ENCODE assay signal across 23 mouse cellular contexts in the genomic region with DNA sequence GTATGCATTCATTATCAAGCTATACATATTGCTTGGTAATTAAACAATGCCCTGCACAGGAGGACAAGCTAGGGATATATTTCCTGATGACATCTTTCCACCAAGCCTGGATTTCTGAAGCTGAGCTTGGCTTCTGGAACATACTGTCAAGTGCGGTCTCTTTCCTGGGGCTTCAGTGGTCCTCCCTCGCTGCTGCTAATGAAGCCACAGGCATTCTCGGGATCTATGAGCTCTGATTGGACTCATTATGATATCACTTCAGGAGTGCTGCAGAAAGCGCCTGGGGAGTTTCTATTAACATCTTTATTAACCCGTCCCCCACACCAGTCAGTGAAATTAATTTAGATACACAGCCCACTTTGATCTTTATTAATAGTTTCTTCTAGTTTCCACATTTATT.
A peak's percentile ranks its signal among the peaks of the same experiment; 100 is the strongest.
DNase-seq lines count a peak whose midpoint lies in the region; ATAC-seq and TF ChIP-seq lines count a peak whose summit lies in the region.
"Had no signal": no experiment of that assay in that cellular context is flagged by ENCODE, and none has a peak within 500 bp of the region (broad histone marks: within the 10 kb centered on the region; RNA-seq: fewer than 3 reads in every experiment).

No protein-coding gene starts in this region.

- H3K4me2 ChIP-seq in heart, embryonic 11.5 days: no peak overlapping the region
- H3K4me2 ChIP-seq in midbrain, embryonic 11.5 days: no peak overlapping the region
- H3K4me2 ChIP-seq in midbrain, embryonic 16.5 days (ENCODE audit: low read length): no peak overlapping the region
- H3K4me2 ChIP-seq in neural tube, embryonic 13.5 days: no peak overlapping the region
- no peak overlapping the region for H3K4me2 ChIP-seq in neural tube, embryonic 15.5 days
- H3K4me2 ChIP-seq: embryonic facial prominence, embryonic 13.5 days; embryonic facial prominence, embryonic 15.5 days; forebrain, embryonic 12.5 days; forebrain, embryonic 15.5 days had no signal

- 65% methylated on average over 5 of the region's 5 CpGs for WGBS in heart, embryonic 11.5 days (ENCODE audit: insufficient replicate concordance)
- 67% methylated on average over 5 of the region's 5 CpGs for WGBS in midbrain, embryonic 11.5 days
- WGBS in midbrain, embryonic 16.5 days: 39% methylated on average over 5 of the region's 5 CpGs
- WGBS in neural tube, embryonic 13.5 days: 47% methylated on average over 5 of the region's 5 CpGs
- 44% methylated on average over 5 of the region's 5 CpGs for WGBS in neural tube, embryonic 15.5 days

- peaks cover 12% of the 10 kb centered on the region for H3K4me1 ChIP-seq in heart, embryonic 11.5 days (ENCODE audit: control insufficient read depth, insufficient read depth, low read length)
- H3K4me1 ChIP-seq in midbrain, embryonic 11.5 days (ENCODE audit: control insufficient read depth, insufficient read depth, low read length): peaks cover 19% of the 10 kb centered on the region
- H3K4me1 ChIP-seq in midbrain, embryonic 16.5 days (ENCODE audit: control insufficient read depth, insufficient read depth, low read length): peaks cover 22% of the 10 kb centered on the region
- H3K4me1 ChIP-seq in neural tube, embryonic 13.5 days (replicated peaks): peaks cover 52% of the 10 kb centered on the region
- H3K4me1 ChIP-seq in neural tube, embryonic 15.5 days: peaks cover 34% of the 10 kb centered on the region

- no peaks in the 10 kb centered on the region for H3K9me3 ChIP-seq in heart, embryonic 11.5 days (replicated peaks; ENCODE audit: control insufficient read depth, low read length)
- no peaks in the 10 kb centered on the region for H3K9me3 ChIP-seq in midbrain, embryonic 11.5 days (ENCODE audit: control insufficient read depth, low read length)
- no peaks in the 10 kb centered on the region for H3K9me3 ChIP-seq in midbrain, embryonic 16.5 days (replicated peaks; ENCODE audit: control insufficient read depth, low read length, poor library complexity, severe bottlenecking)
- H3K9me3 ChIP-seq in neural tube, embryonic 13.5 days: no peaks in the 10 kb centered on the region
- no peaks in the 10 kb centered on the region for H3K9me3 ChIP-seq in neural tube, embryonic 15.5 days (replicated peaks)
- H3K9me3 ChIP-seq: embryonic facial prominence, embryonic 13.5 days; embryonic facial prominence, embryonic 15.5 days; forebrain, embryonic 12.5 days; forebrain, embryonic 15.5 days had no signal

- H3K9ac ChIP-seq in heart, embryonic 11.5 days (ENCODE audit: low read depth, low read length): no peak overlapping the region
- H3K9ac ChIP-seq in midbrain, embryonic 11.5 days (ENCODE audit: low read length): no peak overlapping the region
- H3K9ac ChIP-seq in midbrain, embryonic 16.5 days (ENCODE audit: low read depth, low read length): no peak overlapping the region
- no peak overlapping the region for H3K9ac ChIP-seq in neural tube, embryonic 13.5 days
- H3K9ac ChIP-seq in neural tube, embryonic 15.5 days (replicated peaks): no peak overlapping the region
- H3K9ac ChIP-seq: embryonic facial prominence, embryonic 13.5 days; embryonic facial prominence, embryonic 15.5 days; forebrain, embryonic 12.5 days; forebrain, embryonic 15.5 days had no signal

- no peak overlapping the region for H3K27ac ChIP-seq in heart, embryonic 11.5 days (ENCODE audit: low read depth, low read length)
- no peak overlapping the region for H3K27ac ChIP-seq in midbrain, embryonic 11.5 days (ENCODE audit: low read depth, low read length)
- no peak overlapping the region for H3K27ac ChIP-seq in midbrain, embryonic 16.5 days (ENCODE audit: low read length)
- H3K27ac ChIP-seq in neural tube, embryonic 13.5 days (replicated peaks): peak overlapping the region; percentile 42; the same call in 1 of the 2 replicates
- H3K27ac ChIP-seq in neural tube, embryonic 15.5 days (replicated peaks): no peak overlapping the region
- H3K27ac ChIP-seq: embryonic facial prominence, embryonic 13.5 days; embryonic facial prominence, embryonic 15.5 days; forebrain, embryonic 12.5 days; forebrain, embryonic 15.5 days had no signal

- peaks cover 6% of the 10 kb centered on the region for H3K27me3 ChIP-seq in heart, embryonic 11.5 days (ENCODE audit: control insufficient read depth, insufficient read depth, low read length)
- H3K27me3 ChIP-seq in midbrain, embryonic 11.5 days (ENCODE audit: control insufficient read depth, insufficient read depth, low read length): peaks cover 16% of the 10 kb centered on the region
- no peaks in the 10 kb centered on the region for H3K27me3 ChIP-seq in midbrain, embryonic 16.5 days (ENCODE audit: control insufficient read depth, insufficient read depth, low read depth, low read length)
- no peaks in the 10 kb centered on the region for H3K27me3 ChIP-seq in neural tube, embryonic 13.5 days
- H3K27me3 ChIP-seq in neural tube, embryonic 15.5 days (replicated peaks): no peaks in the 10 kb centered on the region
- H3K27me3 ChIP-seq: embryonic facial prominence, embryonic 13.5 days; embryonic facial prominence, embryonic 15.5 days; forebrain, embryonic 15.5 days had no signal

- DNase-seq in heart, adult 11 months: peak; percentile 65
- DNase-seq in midbrain, embryonic 11.5 days (ENCODE audit: low spot score, missing footprints): peak; percentile 80
- peak; percentile 61 for DNase-seq in brain, embryonic 14.5 days (ENCODE audit: low read depth)
- no peak for DNase-seq in embryo, embryonic 10.5 days (ENCODE audit: low spot score)
- DNase-seq: adrenal gland, adult 2 months; adrenal gland, postnatal 10 days; adrenal gland, postnatal 25 days; cerebellum, adult 11-12 months; cerebellum, adult 2 months; cerebellum, adult 9-10 months; cerebellum, postnatal 10 days; cerebellum, postnatal 25 days; embryo, embryonic 11 days had no signal

- H3K4me3 ChIP-seq in heart, embryonic 11.5 days (ENCODE audit: low read depth, low read length): no peak overlapping the region
- H3K4me3 ChIP-seq in midbrain, embryonic 11.5 days (ENCODE audit: low read depth, low read length): no peak overlapping the region
- H3K4me3 ChIP-seq in midbrain, embryonic 16.5 days (ENCODE audit: low read depth, low read length): no peak overlapping the region
- no peak overlapping the region for H3K4me3 ChIP-seq in neural tube, embryonic 13.5 days
- no peak overlapping the region for H3K4me3 ChIP-seq in neural tube, embryonic 15.5 days (replicated peaks)
- H3K4me3 ChIP-seq: embryonic facial prominence, embryonic 13.5 days; embryonic facial prominence, embryonic 15.5 days; erythroblast, embryonic 14.5 days; forebrain, embryonic 10.5 days; forebrain, embryonic 12.5 days; forebrain, embryonic 15.5 days had no signal

- H3K36me3 ChIP-seq in heart, embryonic 11.5 days (ENCODE audit: control insufficient read depth, insufficient read depth, low read length): no peaks in the 10 kb centered on the region
- no peaks in the 10 kb centered on the region for H3K36me3 ChIP-seq in midbrain, embryonic 11.5 days (ENCODE audit: control insufficient read depth, insufficient read depth, low read length)
- H3K36me3 ChIP-seq in midbrain, embryonic 16.5 days (ENCODE audit: control insufficient read depth, insufficient read depth, low read length): no peaks in the 10 kb centered on the region
- H3K36me3 ChIP-seq in neural tube, embryonic 13.5 days: no peaks in the 10 kb centered on the region
- H3K36me3 ChIP-seq in neural tube, embryonic 15.5 days: no peaks in the 10 kb centered on the region
- H3K36me3 ChIP-seq: embryonic facial prominence, embryonic 13.5 days; embryonic facial prominence, embryonic 15.5 days; forebrain, embryonic 10.5 days; forebrain, embryonic 12.5 days; forebrain, embryonic 15.5 days had no signal

- no peak for TF ChIP-seq CTCF in brain, embryonic 14.5 days (IDR thresholded peaks at IDR 0.05; ENCODE audit: borderline replicate concordance, extremely low read depth, insufficient read depth, insufficient read length)

- no peak for ATAC-seq in heart, embryonic 11.5 days (replicated peaks; ENCODE audit: insufficient number of reproducible peaks, low FRiP score, low TSS enrichment)
- ATAC-seq in midbrain, embryonic 11.5 days (ENCODE audit: low FRiP score): no peak
- ATAC-seq in midbrain, embryonic 16.5 days: no peak
- no peak for ATAC-seq in neural tube, embryonic 13.5 days (ENCODE audit: low read depth)
- no peak for ATAC-seq in neural tube, embryonic 15.5 days (ENCODE audit: low FRiP score)
- ATAC-seq: forebrain, embryonic 15.5 days had no signal

- no peak for TF ChIP-seq POLR2A in brain, embryonic 14.5 days (IDR thresholded peaks at IDR 0.05; ENCODE audit: borderline replicate concordance, extremely low read depth, insufficient read depth, insufficient read length, poor library complexity, severe bottlenecking)
